Mouse (Mus musculus): ENCODE data around the gene Sptlc3. TPM values are rescaled to one million over a fixed set of nuclear protein-coding genes. Genes with fewer than 3 reads are reported as not detected.

Gene Sptlc3
- polyA plus RNA-seq, 1 experiment from 2014 or later: 0.12 TPM

DNA sequence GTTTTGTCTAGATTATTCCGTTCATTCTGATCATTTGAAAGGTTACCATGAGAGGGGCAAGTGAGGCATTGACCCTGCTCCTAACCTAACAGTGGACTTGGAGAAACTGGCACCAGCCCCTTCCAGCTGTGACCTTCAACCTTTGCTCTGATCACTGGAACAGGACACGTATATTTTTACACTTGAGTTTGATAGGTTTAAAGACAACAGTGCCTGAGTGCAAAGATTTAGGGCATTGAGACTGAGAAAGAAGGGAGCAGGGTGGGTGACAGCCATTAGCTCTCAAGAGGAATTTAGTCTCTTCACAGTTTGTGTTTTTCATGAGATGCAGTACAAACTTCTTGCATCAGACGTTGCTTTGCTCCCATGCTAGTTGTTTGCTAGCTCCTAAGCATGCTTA lies 114.5 kb downstream of the Sptlc3 start:
- H3K4me3 ChIP-seq: no peak overlapping the region; the same call in 1 of the 2 replicates
- H3K27ac ChIP-seq: peak overlapping the region; percentile 70
- no peaks in the 10 kb centered on the region for H3K9me3 ChIP-seq
- peaks cover 33% of the 10 kb centered on the region for H3K27me3 ChIP-seq (ENCODE audit: poor library complexity, severe bottlenecking)
- peaks cover 34% of the 10 kb centered on the region for H3K4me1 ChIP-seq
- WGBS: 25% methylated on average over 3 of the region's 3 CpGs
- DNase-seq (ENCODE audit: extremely low spot score, low spot score): peak; percentile 25
- no peaks in the 10 kb centered on the region for H3K36me3 ChIP-seq (replicated peaks)

DNA sequence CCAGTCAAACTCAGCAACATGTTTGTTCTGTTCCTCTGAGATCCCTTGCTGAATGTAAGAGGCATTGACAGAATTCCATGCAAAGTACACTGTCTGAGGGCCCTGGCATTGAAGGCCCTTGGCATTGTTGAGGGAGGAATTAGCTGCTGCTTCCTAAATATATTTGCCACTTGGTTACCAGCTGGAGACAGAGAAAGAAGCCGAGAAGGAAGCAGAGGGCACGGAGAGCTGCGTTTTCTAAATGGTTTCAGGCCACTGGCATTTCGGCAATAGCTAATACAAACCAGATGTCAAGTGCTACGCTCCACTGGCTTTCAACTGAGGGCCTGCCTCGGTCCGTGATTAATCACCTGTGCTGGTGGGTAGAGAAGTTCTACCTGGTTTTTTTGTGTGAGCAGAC lies 115.1 kb downstream of the Sptlc3 start:
- no peaks in the 10 kb centered on the region for H3K36me3 ChIP-seq (replicated peaks)
- under 1% methylated on average over 7 of the region's 7 CpGs for WGBS
- H3K4me1 ChIP-seq: peaks cover 41% of the 10 kb centered on the region
- H3K27me3 ChIP-seq (ENCODE audit: poor library complexity, severe bottlenecking): peaks cover 36% of the 10 kb centered on the region
- H3K4me3 ChIP-seq: peak overlapping the region; percentile 18
- peak; percentile 59 for DNase-seq (ENCODE audit: extremely low spot score, low spot score)
- H3K27ac ChIP-seq: peak overlapping the region; percentile 70
- H3K9me3 ChIP-seq: no peaks in the 10 kb centered on the region

DNA sequence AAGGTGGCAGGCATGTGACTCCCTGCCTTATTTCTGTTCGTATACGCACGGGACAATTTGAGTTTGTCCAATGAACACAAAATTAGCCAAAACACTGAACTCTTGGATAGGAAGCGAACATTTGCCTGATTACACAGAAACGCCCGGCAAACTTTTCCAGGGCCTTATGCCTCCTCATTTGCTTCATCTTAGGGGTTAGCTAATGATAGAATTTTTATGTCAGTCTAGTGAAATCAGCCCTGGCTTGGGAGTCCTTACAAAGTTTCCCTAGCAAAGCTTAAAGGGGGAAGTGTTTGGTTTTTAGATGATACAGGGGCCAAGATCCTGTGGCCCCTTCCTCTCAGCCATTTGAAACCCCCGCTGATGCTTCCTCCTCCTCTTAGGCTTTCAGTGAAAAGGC lies 115.5 kb downstream of the Sptlc3 start:
- H3K4me3 ChIP-seq: peak overlapping the region; percentile 18
- H3K27ac ChIP-seq: peak overlapping the region; percentile 70
- H3K27me3 ChIP-seq (ENCODE audit: poor library complexity, severe bottlenecking): peaks cover 38% of the 10 kb centered on the region
- 19% methylated on average over 7 of the region's 7 CpGs for WGBS
- no peaks in the 10 kb centered on the region for H3K36me3 ChIP-seq (replicated peaks)
- no peaks in the 10 kb centered on the region for H3K9me3 ChIP-seq
- peaks cover 43% of the 10 kb centered on the region for H3K4me1 ChIP-seq
- no peak for DNase-seq (ENCODE audit: extremely low spot score, low spot score)

DNA sequence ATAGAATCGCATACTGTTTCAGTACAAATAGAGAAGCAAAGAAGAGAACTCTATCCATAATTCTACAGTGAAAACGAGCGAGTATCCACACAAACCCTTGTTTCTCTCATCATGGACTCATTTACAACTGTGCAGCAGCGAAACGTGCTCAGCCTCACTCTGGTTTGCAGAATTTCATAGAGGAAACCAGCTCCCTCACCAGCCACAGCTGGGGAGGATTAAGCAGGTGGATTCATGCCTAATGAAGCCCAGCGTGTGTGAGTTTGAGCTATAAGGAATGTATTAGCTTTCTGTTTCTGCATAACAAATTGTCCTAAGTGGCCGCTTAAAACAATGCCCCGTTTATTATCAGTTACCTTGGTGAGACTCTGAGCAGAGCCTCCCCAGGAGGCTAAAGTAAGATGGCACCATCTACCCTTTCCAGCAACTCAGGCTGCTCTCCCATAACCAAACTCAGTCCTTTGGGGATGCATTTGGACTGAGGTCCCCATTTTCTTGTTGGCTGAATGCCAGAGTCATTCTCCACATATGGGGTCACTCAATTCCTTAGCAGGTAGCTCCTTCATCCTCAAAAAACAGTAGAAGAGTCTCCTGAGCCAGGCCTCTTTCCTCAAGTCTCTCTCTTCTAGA lies 116.1 kb downstream of the Sptlc3 start:
- Histone ChIP-seq H3K27ac (peak overlapping the region; percentile 70), H3K4me3 (peak overlapping the region; percentile 18), H3K9me3 (no peaks in the 10 kb centered on the region), H3K4me1 (peaks cover 49% of the 10 kb centered on the region), H3K36me3 (replicated peaks) (no peaks in the 10 kb centered on the region), H3K27me3 (ENCODE audit: poor library complexity, severe bottlenecking) (peaks cover 38% of the 10 kb centered on the region)
- DNase-seq (ENCODE audit: extremely low spot score, low spot score): peak; percentile 57
- 7% methylated on average over 8 of the region's 8 CpGs for WGBS

DNA sequence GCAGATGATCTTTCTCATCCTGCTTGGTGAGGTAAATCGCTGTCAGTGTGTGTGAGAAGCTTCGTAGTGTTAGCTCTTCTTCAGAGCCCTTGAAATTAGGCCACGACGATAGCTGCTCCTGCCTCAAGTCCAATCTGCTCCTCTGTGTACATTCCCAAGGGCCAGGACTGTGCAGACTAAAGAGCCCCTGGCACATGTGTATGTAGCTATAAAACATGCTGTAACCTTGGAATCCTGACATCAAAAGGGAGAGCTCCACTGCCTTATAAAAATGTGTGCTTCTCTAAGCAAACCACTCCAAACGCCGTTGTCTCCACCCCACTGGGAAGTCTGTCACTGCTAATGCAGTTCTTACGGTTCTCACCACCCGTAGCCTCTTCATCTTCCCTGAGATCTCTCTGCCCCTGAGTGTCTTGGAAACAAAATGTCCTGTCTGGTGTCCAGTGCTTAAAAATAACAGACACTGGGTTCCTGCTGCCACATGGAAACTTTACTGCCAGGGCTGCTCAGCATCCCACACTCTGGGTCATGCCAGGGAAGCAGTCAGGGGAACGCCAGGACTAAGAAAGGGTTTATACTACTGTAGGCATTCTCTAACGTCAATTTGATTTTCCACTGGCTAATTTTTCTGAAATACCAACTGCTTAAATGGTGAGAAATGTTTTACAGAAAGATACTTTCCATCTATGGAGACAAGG lies 118.8 kb downstream of the Sptlc3 start:
- Histone ChIP-seq H3K36me3 (replicated peaks) (no peaks in the 10 kb centered on the region), H3K9me3 (no peaks in the 10 kb centered on the region), H3K4me3 (no peak overlapping the region), H3K4me1 (peaks cover 50% of the 10 kb centered on the region), H3K27me3 (ENCODE audit: poor library complexity, severe bottlenecking) (peaks cover 33% of the 10 kb centered on the region), H3K27ac (no peak overlapping the region)
- WGBS: 82% methylated on average over 10 of the region's 10 CpGs
- no peak for DNase-seq (ENCODE audit: extremely low spot score, low spot score)

DNA sequence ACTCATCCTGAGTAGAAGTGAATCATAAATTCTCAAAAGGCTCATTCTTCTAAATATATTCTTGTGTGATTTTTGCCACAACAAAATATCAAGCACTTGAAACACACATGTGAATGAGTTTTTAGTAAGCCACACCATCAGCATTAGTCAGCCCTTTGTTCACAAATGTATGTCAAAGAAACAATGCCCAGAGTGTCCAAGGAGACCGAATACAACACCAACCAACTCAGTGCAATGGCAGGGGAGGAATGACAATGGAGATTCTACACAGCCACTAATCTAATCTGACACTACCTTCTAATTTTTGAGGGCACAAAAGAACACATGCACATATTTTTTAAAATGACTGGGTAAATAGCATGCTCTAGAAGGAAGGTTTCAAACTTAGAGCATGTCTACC lies 132.8 kb downstream of the Sptlc3 start:
- no peaks in the 10 kb centered on the region for H3K9me3 ChIP-seq
- H3K27me3 ChIP-seq (ENCODE audit: poor library complexity, severe bottlenecking): no peaks in the 10 kb centered on the region
- 80% methylated on average over 1 of the region's 1 CpGs for WGBS
- H3K4me1 ChIP-seq: no peaks in the 10 kb centered on the region
- DNase-seq (ENCODE audit: extremely low spot score, low spot score): no peak
- H3K36me3 ChIP-seq (replicated peaks): no peaks in the 10 kb centered on the region
- H3K27ac ChIP-seq: no peak overlapping the region
- no peak overlapping the region for H3K4me3 ChIP-seq

DNA sequence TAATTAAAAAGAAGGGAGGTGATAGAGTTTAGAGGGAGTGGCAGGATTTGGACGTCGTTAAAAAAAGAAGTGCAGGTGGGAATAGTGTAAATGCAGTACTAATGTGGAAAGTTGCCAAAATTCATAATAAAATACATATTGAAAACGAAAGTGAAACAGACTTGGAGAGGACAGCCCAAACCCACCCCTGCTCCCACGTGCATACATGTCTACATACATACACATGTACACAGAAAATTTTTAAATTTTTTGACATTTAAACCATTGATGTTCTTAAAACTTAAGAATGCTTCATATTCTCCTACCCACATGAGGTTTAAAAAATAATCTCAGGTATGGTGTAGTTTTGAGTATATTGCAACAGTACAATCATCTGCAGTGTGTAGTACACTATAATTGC lies 135.0 kb downstream of the Sptlc3 start:
- no peaks in the 10 kb centered on the region for H3K9me3 ChIP-seq
- 93% methylated on average over 4 of the region's 4 CpGs for WGBS
- H3K27ac ChIP-seq: no peak overlapping the region
- H3K4me1 ChIP-seq: no peaks in the 10 kb centered on the region
- no peak for DNase-seq (ENCODE audit: extremely low spot score, low spot score)
- no peaks in the 10 kb centered on the region for H3K36me3 ChIP-seq (replicated peaks)
- no peaks in the 10 kb centered on the region for H3K27me3 ChIP-seq (ENCODE audit: poor library complexity, severe bottlenecking)
- H3K4me3 ChIP-seq: no peak overlapping the region

DNA sequence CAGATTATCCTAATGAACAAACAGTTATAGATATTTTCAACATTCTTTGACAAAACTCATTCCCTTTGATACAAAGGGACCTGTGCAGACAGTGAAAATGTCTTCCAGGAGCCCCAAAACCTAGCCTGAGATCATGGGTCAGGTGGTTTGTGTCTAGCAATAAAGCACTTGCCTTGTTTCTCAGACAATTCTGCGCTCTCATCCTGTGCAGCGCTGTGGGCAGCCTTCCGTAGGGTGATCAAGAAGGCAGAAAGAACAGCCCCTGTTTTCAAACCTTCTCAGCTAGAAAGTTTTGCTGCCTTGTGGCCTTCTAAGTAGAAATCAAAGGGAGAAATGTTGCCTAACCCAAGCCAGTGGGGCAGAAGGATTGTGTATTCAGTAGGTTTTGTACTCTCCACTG lies 135.9 kb downstream of the Sptlc3 start:
- no peak overlapping the region for H3K4me3 ChIP-seq
- no peaks in the 10 kb centered on the region for H3K4me1 ChIP-seq
- no peaks in the 10 kb centered on the region for H3K36me3 ChIP-seq (replicated peaks)
- WGBS: 89% methylated on average over 3 of the region's 3 CpGs
- H3K27me3 ChIP-seq (ENCODE audit: poor library complexity, severe bottlenecking): no peaks in the 10 kb centered on the region
- no peak for DNase-seq (ENCODE audit: extremely low spot score, low spot score)
- H3K27ac ChIP-seq: no peak overlapping the region
- no peaks in the 10 kb centered on the region for H3K9me3 ChIP-seq

DNA sequence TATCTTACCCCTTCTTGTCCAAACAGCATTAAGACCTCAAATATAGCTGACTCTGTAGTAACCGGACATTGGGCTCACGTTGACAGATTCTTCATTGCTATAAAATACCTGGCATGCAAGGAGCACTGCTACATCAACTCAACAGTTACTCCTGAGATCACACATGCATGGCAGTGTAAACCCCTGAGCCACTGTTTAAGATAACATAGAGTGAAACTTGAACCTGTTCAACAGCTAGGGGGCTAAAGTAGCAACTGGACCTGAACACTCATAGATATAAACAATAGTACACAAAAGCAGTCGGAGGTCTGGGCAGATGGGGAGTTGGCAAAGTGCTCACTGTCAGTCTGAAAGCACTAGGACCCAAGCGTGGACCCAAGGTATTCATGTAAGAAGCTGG lies 140.8 kb downstream of the Sptlc3 start:
- Histone ChIP-seq H3K27ac (no peak overlapping the region), H3K27me3 (ENCODE audit: poor library complexity, severe bottlenecking) (no peaks in the 10 kb centered on the region), H3K36me3 (replicated peaks) (no peaks in the 10 kb centered on the region), H3K4me3 (no peak overlapping the region), H3K4me1 (no peaks in the 10 kb centered on the region), H3K9me3 (no peaks in the 10 kb centered on the region)
- 88% methylated on average over 4 of the region's 4 CpGs for WGBS
- no peak for DNase-seq (ENCODE audit: extremely low spot score, low spot score)

DNA sequence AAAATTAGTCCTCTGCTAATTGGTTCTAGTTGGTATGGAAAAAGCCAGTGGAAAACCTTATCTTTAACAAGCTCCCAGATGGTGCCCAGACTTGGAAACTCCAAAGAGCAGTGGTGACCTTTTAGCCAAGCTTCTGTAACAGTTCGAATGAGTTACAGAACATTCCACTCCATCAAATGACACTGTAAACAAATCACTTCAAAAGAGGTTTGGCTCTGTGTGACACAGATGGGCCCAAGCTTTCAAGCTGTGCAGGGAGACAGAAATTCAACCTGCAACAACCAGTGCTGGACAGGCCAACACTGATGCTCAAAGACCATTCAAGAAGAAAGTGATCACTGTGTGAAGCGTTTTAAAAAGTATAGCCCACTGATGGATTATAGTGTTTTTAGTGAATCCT lies 144.1 kb downstream of the Sptlc3 start:
- Histone ChIP-seq H3K9me3 (no peaks in the 10 kb centered on the region), H3K4me3 (no peak overlapping the region), H3K27ac (no peak overlapping the region), H3K4me1 (no peaks in the 10 kb centered on the region), H3K36me3 (replicated peaks) (no peaks in the 10 kb centered on the region), H3K27me3 (ENCODE audit: poor library complexity, severe bottlenecking) (no peaks in the 10 kb centered on the region)
- DNase-seq (ENCODE audit: extremely low spot score, low spot score): no peak
- 73% methylated on average over 2 of the region's 2 CpGs for WGBS

DNA sequence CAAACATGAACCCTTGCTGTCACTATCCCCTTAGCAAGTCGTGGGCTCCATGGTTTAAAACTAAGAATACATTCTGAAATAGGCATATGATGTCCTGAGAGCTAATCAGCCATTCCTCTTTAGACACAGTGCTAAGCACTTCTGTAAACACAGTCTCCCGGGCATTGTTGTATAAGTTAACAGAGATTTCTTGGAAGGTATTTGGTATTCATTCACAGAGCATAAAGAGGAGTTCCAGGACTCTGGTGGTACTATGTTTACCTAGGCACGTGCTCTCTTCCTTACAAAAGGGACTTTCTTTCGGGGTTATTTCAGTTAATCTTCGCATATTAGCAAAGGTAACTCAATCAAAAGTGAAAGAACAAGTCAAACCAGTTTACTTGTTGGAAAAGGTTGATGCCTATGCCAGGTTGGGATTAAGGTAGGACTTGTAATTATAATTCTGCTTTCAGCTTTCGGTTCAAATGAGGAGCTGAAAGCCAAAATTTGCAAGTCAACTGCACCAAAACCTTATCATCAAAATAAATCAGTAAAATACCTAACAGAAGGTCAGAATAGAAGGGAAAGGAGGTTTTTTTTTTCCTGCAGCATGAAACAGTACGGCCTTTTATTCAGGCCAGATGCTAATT lies 148.2 kb downstream of the Sptlc3 start:
- Histone ChIP-seq H3K27me3 (ENCODE audit: poor library complexity, severe bottlenecking) (no peaks in the 10 kb centered on the region), H3K36me3 (replicated peaks) (no peaks in the 10 kb centered on the region), H3K9me3 (no peaks in the 10 kb centered on the region), H3K4me1 (no peaks in the 10 kb centered on the region), H3K4me3 (no peak overlapping the region), H3K27ac (no peak overlapping the region)
- 48% methylated on average over 7 of the region's 7 CpGs for WGBS
- no peak for DNase-seq (ENCODE audit: extremely low spot score, low spot score)

DNA sequence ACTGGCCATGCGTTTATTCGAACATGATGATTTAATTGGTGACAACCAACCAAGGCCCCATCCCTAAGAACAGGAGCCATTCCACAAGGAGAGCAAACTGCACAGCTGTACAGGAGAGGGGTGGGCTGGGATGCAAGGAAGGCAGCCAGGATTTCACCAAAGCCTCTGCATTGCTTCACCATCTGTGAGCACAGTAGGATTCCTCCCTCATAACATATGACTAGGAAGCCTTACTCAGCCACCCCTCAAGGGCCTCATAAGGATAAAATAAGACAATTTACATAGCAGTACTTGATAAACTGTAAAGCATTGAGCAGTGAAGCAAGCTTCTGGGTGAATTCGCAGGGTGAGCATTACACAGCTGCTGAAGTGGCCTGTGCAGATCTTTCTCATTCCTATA lies 155.8 kb downstream of the Sptlc3 start:
- Histone ChIP-seq H3K27me3 (ENCODE audit: poor library complexity, severe bottlenecking) (peaks cover 35% of the 10 kb centered on the region), H3K9me3 (no peaks in the 10 kb centered on the region), H3K27ac (no peak overlapping the region), H3K36me3 (replicated peaks) (no peaks in the 10 kb centered on the region), H3K4me1 (no peaks in the 10 kb centered on the region), H3K4me3 (no peak overlapping the region)
- DNase-seq (ENCODE audit: extremely low spot score, low spot score): no peak
- 92% methylated on average over 3 of the region's 3 CpGs for WGBS

DNA sequence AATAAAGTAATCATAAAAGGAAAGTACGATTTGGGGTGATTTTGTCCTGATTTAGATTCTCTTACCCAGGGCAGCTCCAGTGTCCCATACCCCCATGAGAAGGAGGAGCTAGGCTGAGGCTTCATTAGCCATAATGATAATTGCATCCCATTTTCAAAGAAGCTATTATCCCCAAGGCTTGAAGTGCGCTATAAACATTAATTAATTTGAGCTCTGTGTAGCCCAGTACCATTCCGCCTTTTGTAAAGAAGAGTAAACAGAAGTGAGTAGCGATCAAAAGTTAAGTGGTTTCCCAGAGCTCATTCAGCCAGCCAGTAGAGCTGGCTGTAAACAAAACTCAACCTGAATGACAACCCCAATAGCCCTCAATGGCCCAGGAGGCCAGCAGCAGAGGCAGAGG lies 163.0 kb downstream of the Sptlc3 start:
- Histone ChIP-seq H3K27me3 (ENCODE audit: poor library complexity, severe bottlenecking) (peaks cover 82% of the 10 kb centered on the region), H3K4me3 (no peak overlapping the region), H3K4me1 (peaks cover 5% of the 10 kb centered on the region; the same call in 1 of the 2 replicates), H3K36me3 (replicated peaks) (no peaks in the 10 kb centered on the region), H3K9me3 (no peaks in the 10 kb centered on the region), H3K27ac (no peak overlapping the region)
- no peak for DNase-seq (ENCODE audit: extremely low spot score, low spot score)
- 43% methylated on average over 4 of the region's 4 CpGs for WGBS
